Mouse (Mus musculus): ENCODE data around the gene Ccdc30.
A peak's percentile ranks its signal among the peaks of the same experiment; 100 is the strongest.
"Not testable (repeated sequence)": the region's sequence is repeated elsewhere in the genome, so short reads cannot be mapped to it uniquely, and the experiment has no call there.

Ccdc30 gene

GRCm38 (mm10) chr4:119303291-119303690 is 112.0 kb downstream of the Ccdc30 start:
- DNase-seq (ENCODE audit: low spot score), result no peak

- DNase-seq (ENCODE audit: low spot score), result no peak
Observed at GRCm38 (mm10) chr4:119301777-119302176, 113.5 kb downstream of the Ccdc30 start.

GRCm38 (mm10) chr4:119300761-119301160 is 114.6 kb downstream of the Ccdc30 start:
- no peak for DNase-seq (ENCODE audit: low spot score)

GRCm38 (mm10) chr4:119297361-119297760 is 118.0 kb downstream of the Ccdc30 start:
- DNase-seq (ENCODE audit: low spot score), result no peak

GRCm38 (mm10) chr4:119295134-119295453 is 120.2 kb downstream of the Ccdc30 start:
- no peak for DNase-seq (ENCODE audit: low spot score)

- peak; percentile 100 for DNase-seq (ENCODE audit: low spot score)
Observed at GRCm38 (mm10) chr4:119294415-119295133, 120.7 kb downstream of the Ccdc30 start, which contains the start of gene Ybx1. Gene Ybx1, minus strand, starts transcription at chr4:119294604.

GRCm38 (mm10) chr4:119293574-119294258 is 121.6 kb downstream of the Ccdc30 start:
- no peak for DNase-seq (ENCODE audit: low spot score)

GRCm38 (mm10) chr4:119292771-119293573 is 122.3 kb downstream of the Ccdc30 start:
- no peak for DNase-seq (ENCODE audit: low spot score)

- no peak for DNase-seq (ENCODE audit: low spot score)
Observed at GRCm38 (mm10) chr4:119291921-119292320, 123.4 kb downstream of the Ccdc30 start.

GRCm38 (mm10) chr4:119285336-119285735 is 130.0 kb downstream of the Ccdc30 start:
- DNase-seq (ENCODE audit: low spot score), result no peak

- DNase-seq (ENCODE audit: low spot score), result no peak
Observed at GRCm38 (mm10) chr4:119284861-119285260, 130.5 kb downstream of the Ccdc30 start.

GRCm38 (mm10) chr4:119278784-119279183 is 136.5 kb downstream of the Ccdc30 start:
- not testable (repeated sequence) for DNase-seq (ENCODE audit: low spot score)

- no peak for DNase-seq (ENCODE audit: low spot score)
Observed at GRCm38 (mm10) chr4:119275726-119276125, 139.6 kb downstream of the Ccdc30 start.

- DNase-seq (ENCODE audit: low spot score), result no peak
Observed at GRCm38 (mm10) chr4:119275226-119275625, 140.1 kb downstream of the Ccdc30 start.

GRCm38 (mm10) chr4:119274627-119275026 is 140.7 kb downstream of the Ccdc30 start:
- no peak for DNase-seq (ENCODE audit: low spot score)
